Mouse (Mus musculus) T-cell, adult 2 months (primary cell): ENCODE results near the gene Ubap1l.

ENCODE experiments used
- DNase-seq: peaks from one replicate; pipeline ENCODE4 v3.0.0; 2022; ENCODE audit warnings: low spot score

Gene Ubap1l

DNA sequence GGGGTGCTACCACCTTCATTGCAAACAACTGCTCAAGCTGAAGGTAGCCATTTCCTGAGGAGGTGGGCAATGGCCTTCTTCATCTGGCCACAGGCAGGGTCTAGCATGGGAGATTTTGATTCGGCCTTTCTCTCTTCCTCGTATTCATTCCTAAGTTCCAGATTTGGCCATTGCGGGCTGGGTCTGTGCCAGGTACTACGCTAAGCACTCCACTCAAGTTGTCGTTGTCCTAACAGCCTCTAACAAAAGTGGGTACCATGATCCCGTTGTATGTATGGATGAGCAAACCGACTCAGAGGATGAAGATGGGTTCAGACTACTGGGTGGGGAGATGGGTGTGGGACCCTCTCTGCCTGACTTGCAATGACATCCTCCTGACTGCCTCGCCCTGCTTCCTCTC, 49.5 kb downstream of the Ubap1l start:
- DNase-seq: no peak

DNA sequence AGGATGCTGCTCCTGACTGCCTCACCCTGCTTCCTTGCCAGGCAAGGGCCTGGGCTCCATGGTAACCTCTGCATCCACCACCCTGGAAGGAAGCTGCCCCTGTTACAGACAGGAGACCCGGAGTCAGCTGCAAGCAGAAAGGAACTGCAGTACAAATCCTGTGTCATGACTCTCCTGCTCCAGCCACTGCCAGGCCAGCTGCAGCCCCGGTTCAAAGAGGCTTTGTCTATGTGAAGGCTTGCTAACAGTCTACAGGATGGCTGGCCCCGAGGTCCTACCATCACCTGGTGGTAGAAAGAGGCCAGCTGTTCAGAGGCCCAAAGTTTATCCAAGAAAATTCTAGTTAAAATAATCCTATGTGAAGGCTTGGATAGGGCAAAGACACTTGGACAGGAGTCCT, 50.5 kb downstream of the Ubap1l start:
- no peak for DNase-seq

DNA sequence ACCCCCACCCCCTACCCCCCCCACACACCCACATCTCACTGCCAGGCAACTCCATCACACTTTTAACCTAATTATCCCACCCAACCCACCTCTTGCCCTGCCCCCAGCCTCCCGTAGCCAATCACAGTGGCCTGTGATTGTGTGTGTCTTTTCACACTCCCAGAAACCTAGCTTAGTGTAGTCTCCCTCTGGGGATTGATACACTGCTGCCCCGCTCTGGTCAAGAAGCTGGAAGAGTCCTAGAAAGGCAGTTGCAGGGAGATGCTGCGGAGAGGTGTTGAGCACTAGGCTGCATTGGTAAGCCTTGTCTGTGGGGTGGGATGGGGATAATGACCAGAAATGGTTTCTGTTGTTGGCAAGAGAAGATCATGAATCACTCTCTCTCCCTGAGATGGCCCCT, 56.9 kb downstream of the Ubap1l start:
- DNase-seq: no peak

DNA sequence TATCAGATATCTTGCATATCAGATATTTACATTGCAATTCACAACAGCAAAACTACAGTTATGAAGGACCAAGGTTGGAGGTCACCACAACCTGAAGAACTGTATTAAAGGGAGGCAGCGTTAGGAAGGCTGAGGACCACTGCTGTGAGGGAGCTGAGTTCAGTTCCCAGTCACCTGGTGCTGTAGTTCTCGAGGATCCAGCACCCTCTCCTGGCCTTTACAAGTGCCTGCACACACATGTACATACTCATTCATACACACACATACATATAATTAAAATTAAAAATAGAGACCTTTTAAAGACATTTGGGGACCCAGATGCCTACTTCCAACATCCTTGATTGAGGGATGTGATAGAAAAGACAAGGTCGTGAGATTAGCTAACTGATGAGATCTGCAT, 58.8 kb downstream of the Ubap1l start:
- DNase-seq: no peak

DNA sequence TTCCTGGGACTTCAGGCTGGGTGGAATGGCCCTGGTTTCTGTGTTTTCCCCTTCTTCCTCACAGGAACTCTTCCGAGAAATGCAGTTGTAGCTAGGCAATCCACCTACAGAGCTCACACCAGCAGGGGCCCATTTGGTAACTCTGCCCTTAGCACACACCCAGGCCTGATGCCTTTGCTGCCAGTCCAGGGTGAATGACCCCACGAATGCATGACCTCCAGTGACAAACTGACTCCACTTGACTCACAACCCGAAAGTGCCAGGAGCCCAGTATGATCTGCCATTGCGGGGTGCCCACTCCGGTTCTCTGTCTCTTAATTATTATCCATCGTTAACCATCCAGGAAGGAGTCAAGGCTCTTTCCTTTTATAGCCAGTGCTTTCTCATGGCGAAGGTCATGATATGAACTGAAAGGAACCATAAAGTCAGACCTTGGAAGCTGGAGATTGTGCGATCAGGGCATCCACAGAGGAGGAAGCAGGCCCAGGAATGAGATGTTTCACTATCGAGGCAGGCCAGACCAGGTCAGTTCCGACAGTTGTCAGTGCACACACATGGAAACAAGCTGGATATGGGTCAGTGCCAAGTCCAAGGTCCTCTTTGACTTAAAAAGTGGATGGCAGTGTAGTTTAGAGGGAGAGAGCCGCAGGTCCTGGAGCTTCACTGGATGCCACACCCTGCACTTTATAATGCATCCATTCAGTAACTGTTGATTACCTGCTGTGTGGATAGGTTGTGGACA, 62.1 kb downstream of the Ubap1l start, which contains the start of gene Slc51b:
TSS of gene Slc51b (minus strand) at position 196 of the 742 bp plus-strand sequence.
- DNase-seq: no peak

DNA sequence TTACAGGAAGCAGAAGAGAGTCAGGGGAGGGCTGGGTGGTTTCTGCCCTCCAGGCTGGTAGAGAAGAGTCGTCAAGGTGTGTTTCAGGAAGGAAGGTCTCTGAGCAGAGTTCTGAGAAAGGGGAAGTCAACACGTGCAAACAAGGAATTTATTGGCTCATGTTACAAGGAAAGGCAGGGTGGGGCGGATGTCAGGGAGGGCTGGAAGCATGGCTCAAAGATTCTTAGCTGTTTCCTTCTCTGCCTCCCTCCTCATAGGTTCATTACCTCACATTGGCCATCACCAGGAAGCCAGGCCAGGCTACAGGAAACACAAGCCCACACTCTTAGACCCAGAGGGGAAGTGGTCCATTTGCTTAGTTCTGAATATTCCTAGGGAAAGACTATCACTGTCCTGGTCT, 63.6 kb downstream of the Ubap1l start:
- no peak for DNase-seq

DNA sequence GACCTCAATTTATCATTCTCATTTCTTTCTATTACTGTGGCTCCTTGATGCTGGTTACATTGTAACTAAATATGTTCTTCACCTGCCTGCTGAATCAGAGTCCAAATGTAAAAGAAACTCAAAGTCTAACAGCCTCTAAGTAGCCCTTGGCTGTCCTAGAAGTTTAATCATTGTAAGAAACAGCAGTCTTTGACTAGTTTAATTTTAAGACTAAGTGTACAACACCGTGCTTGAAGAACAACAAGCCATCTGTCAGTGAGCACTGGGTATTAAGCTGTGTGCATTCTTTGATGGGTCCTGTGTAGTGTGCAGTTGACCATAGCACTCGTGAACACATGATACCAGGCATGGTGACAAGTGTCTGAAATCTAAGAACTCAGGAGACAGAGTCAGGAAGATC, 66.7 kb downstream of the Ubap1l start:
- DNase-seq: no peak

DNA sequence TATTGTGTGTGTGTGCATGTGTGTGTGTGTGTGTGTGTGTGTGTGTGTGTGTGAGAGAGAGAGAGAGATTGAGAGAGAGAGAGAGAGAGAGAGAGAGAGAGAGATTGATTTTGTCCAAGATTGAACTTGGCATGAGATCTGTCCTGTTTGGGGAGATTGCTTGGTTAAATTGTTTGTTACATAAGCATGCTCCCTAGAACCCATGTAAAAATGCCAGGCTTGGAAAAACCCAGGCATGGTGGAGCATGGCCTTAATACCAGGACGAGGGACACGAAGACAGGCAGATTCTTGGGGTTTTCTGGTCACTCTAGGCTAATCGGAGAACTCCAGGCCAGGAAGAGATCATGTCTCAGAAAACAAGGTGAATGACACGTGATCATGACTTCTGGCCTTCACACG, 67.2 kb downstream of the Ubap1l start:
- no peak for DNase-seq
